ENCODE assay signal across 29 mouse cellular contexts in the genomic region with DNA sequence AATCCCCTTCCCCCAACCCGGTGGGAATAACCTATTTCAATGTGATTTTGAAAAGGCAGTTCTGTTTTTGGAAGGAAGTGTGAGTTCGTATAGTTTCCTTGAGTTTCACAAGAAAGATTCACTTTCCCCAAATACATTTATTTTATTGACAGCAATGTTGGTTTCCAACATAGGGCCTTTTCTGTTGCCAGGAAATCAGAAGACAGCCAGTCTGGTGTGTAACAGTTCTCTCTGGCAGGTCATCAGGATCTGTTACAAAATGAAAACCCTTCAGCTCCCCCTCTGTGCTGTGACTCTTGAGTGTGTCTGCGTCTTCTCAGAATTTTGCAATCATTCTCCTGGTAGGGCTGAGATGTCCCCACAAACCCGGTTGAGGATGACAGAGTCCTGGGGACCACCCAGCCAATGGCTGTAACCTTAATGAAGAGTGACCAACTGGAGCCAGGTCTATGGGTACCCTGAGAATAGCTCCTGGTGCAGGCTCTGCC.
DNase-seq lines count a peak whose midpoint lies in the region; ATAC-seq and TF ChIP-seq lines count a peak whose summit lies in the region.
"Had no signal": no experiment of that assay in that cellular context is flagged by ENCODE, and none has a peak within 500 bp of the region (broad histone marks: within the 10 kb centered on the region; RNA-seq: fewer than 3 reads in every experiment).

No protein-coding gene starts in this region.

- peak; percentile 76 for ATAC-seq in lung, embryonic 15.5 days (ENCODE audit: borderline replicate concordance, extremely low read depth, low FRiP score, low TSS enrichment)
- ATAC-seq in lung, embryonic 16.5 days (ENCODE audit: low read depth), result peak; percentile 90
- ATAC-seq: CD4-positive, CD25-positive, alpha-beta regulatory T cell, adult 4 months; intestine, postnatal 0 days; midbrain, embryonic 15.5 days had no signal

- H3K27me3 ChIP-seq in lung, embryonic 15.5 days, result no peaks in the 10 kb centered on the region
- no peaks in the 10 kb centered on the region for H3K27me3 ChIP-seq in lung, embryonic 16.5 days (ENCODE audit: control insufficient read depth, insufficient read depth, low read depth, low read length)
- H3K27me3 ChIP-seq: embryonic facial prominence, embryonic 12.5 days; midbrain, embryonic 15.5 days; neural tube, embryonic 15.5 days had no signal

- 46% methylated on average over 4 of the region's 4 CpGs for WGBS in lung, embryonic 15.5 days
- WGBS in lung, adult 2 months, result 63% methylated on average over 4 of the region's 4 CpGs
- WGBS in lung, embryonic 16.5 days, result 47% methylated on average over 4 of the region's 4 CpGs

- no peak overlapping the region for H3K4me3 ChIP-seq in gastrocnemius, adult 2 months
- H3K4me3 ChIP-seq in lung, embryonic 15.5 days, result no peak overlapping the region
- no peak overlapping the region for H3K4me3 ChIP-seq in lung, adult 2 months (replicated peaks; ENCODE audit: extremely low read depth, low read depth, low read length)
- H3K4me3 ChIP-seq in lung, embryonic 16.5 days (ENCODE audit: low read length), result no peak overlapping the region
- H3K4me3 ChIP-seq: embryonic facial prominence, embryonic 12.5 days; midbrain, embryonic 15.5 days; neural tube, embryonic 15.5 days had no signal

- no peaks in the 10 kb centered on the region for H3K9me3 ChIP-seq in lung, embryonic 15.5 days
- H3K9me3 ChIP-seq in lung, embryonic 16.5 days (ENCODE audit: control insufficient read depth, low read length), result no peaks in the 10 kb centered on the region
- H3K9me3 ChIP-seq: embryonic facial prominence, embryonic 12.5 days; midbrain, embryonic 15.5 days; neural tube, embryonic 15.5 days had no signal

- no peak for TF ChIP-seq POLR2A in lung, adult 2 months (IDR thresholded peaks at IDR 0.05; ENCODE audit: borderline replicate concordance, extremely low read depth, low read depth, low read length)

- intact Hi-C loops in gastrocnemius, adult 2 months (cut with DNase I), result loop anchor here (5.0 kb wide), 2 partner anchors 67 to 247 kb away; no protein-coding TSS in a partner anchor
- intact Hi-C loops in gastrocnemius, postnatal 36 days (cut with DNase I), result no loop called here

- H3K27ac ChIP-seq in gastrocnemius, adult 2 months, result peak overlapping the region; percentile 79
- H3K27ac ChIP-seq in lung, embryonic 15.5 days, result peak overlapping the region; percentile 84
- H3K27ac ChIP-seq in lung, embryonic 16.5 days (ENCODE audit: low read length), result peak overlapping the region; percentile 90
- H3K27ac ChIP-seq: embryonic facial prominence, embryonic 12.5 days; hindbrain, embryonic 14.5 days; liver, embryonic 14.5 days; macrophage; midbrain, embryonic 15.5 days; neural tube, embryonic 15.5 days; stomach, postnatal 0 days had no signal

- H3K9ac ChIP-seq in lung, embryonic 15.5 days, result no peak overlapping the region
- H3K9ac ChIP-seq in lung, embryonic 16.5 days (ENCODE audit: low read length), result no peak overlapping the region
- H3K9ac ChIP-seq: embryonic facial prominence, embryonic 12.5 days; hindbrain, embryonic 14.5 days; liver, embryonic 14.5 days; midbrain, embryonic 15.5 days; neural tube, embryonic 15.5 days had no signal

- DNase-seq in gastrocnemius, adult 2 months, result no peak
- DNase-seq in gastrocnemius, postnatal 36 days, result no peak
- no peak for DNase-seq in lung, adult 2 months
- DNase-seq in lung, postnatal 36 days, result peak; percentile 55
- DNase-seq in retina, embryonic 14.5 days (ENCODE audit: low spot score), result no peak
- DNase-seq in embryo, embryonic 10 days (ENCODE audit: low spot score), result no peak
- DNase-seq: adrenal gland, adult 2 months; adrenal gland, postnatal 36 days; cerebellum, adult 8-10 months; cerebellum, postnatal 25 days; embryo, embryonic 11 days; gastrocnemius, postnatal 25 days; kidney, postnatal 14 days; layer of hippocampus, adult 9-11 months; liver; right cerebral cortex, adult 18-20 months; spleen, adult 18-20 months; thymus, postnatal 4 days had no signal

- H3K36me3 ChIP-seq in lung, embryonic 15.5 days, result peaks cover 54% of the 10 kb centered on the region
- H3K36me3 ChIP-seq in lung, embryonic 16.5 days (ENCODE audit: control insufficient read depth, insufficient read depth, low read length), result peaks cover 15% of the 10 kb centered on the region
- H3K36me3 ChIP-seq: midbrain, embryonic 15.5 days; neural tube, embryonic 15.5 days had no signal

- no peak for TF ChIP-seq CTCF in gastrocnemius, adult 2 months (IDR thresholded peaks at IDR 0.05)
- no peak for TF ChIP-seq CTCF in lung, adult 2 months (IDR thresholded peaks at IDR 0.05; ENCODE audit: insufficient read depth, low read length)

- H3K4me2 ChIP-seq in lung, embryonic 15.5 days, result no peak overlapping the region
- H3K4me2 ChIP-seq in lung, embryonic 16.5 days (ENCODE audit: low read depth, low read length), result no peak overlapping the region
- H3K4me2 ChIP-seq: embryonic facial prominence, embryonic 12.5 days; hindbrain, embryonic 14.5 days; midbrain, embryonic 15.5 days; neural tube, embryonic 15.5 days had no signal

- peaks cover 20% of the 10 kb centered on the region; the same call in 1 of the 2 replicates for H3K4me1 ChIP-seq in lung, embryonic 15.5 days
- no peaks in the 10 kb centered on the region for H3K4me1 ChIP-seq in lung, adult 2 months (ENCODE audit: control insufficient read depth, insufficient read depth, low read length)
- H3K4me1 ChIP-seq in lung, embryonic 16.5 days (replicated peaks; ENCODE audit: control insufficient read depth, insufficient read depth, low read length), result peaks cover 17% of the 10 kb centered on the region
- H3K4me1 ChIP-seq: embryonic facial prominence, embryonic 12.5 days; midbrain, embryonic 15.5 days; neural tube, embryonic 15.5 days had no signal
